Mouse (Mus musculus): Measurements from ENCODE around the gene Gfap. TPM values are rescaled to one million over a fixed set of nuclear protein-coding genes. Genes with fewer than 3 reads are reported as not detected.

Gfap gene
- polyA plus RNA-seq, 1 experiment from 2014 or later: 0.09 TPM

GRCm38 (mm10) chr11:102924557-102925350 is 24.0 kb upstream of the Gfap start, which contains the start of gene Kif18b:
Gene Kif18b (minus strand): TSS chr11:102925124.
- peaks cover 3% of the 10 kb centered on the region; the same call in 1 of the 2 replicates for H3K27me3 ChIP-seq (ENCODE audit: low read depth, poor library complexity, severe bottlenecking)
- peak within 1 kb of the TSS; percentile 96 for H3K27ac ChIP-seq (replicated peaks)
- no peaks in the 10 kb centered on the region for H3K9me3 ChIP-seq (replicated peaks)
- peak; percentile 99 for DNase-seq (ENCODE audit: low spot score)
- peaks cover 42% of the 10 kb centered on the region for H3K4me1 ChIP-seq
- peaks cover 34% of the 10 kb centered on the region for H3K36me3 ChIP-seq
- WGBS: under 1% methylated on average over 62 of the region's 62 CpGs
- peak within 1 kb of the TSS; percentile 93 for H3K4me3 ChIP-seq

GRCm38 (mm10) chr11:102921491-102921890 is 20.8 kb upstream of the Gfap start:
- no peak for DNase-seq (ENCODE audit: low spot score)
- H3K4me1 ChIP-seq: peaks cover 42% of the 10 kb centered on the region
- peaks cover 49% of the 10 kb centered on the region for H3K36me3 ChIP-seq
- no peaks in the 10 kb centered on the region for H3K27me3 ChIP-seq (ENCODE audit: low read depth, poor library complexity, severe bottlenecking)
- no peaks in the 10 kb centered on the region for H3K9me3 ChIP-seq (replicated peaks)
- 91% methylated on average over 6 of the region's 6 CpGs for WGBS
- peak overlapping the region; percentile 18; the same call in 1 of the 2 replicates for H3K27ac ChIP-seq (replicated peaks)
- H3K4me3 ChIP-seq: no peak overlapping the region; the same call in 1 of the 2 replicates

- Histone ChIP-seq H3K4me1 (peaks cover 19% of the 10 kb centered on the region), H3K9me3 (replicated peaks) (no peaks in the 10 kb centered on the region), H3K27ac (replicated peaks) (no peak overlapping the region), H3K27me3 (ENCODE audit: low read depth, poor library complexity, severe bottlenecking) (no peaks in the 10 kb centered on the region), H3K36me3 (peaks cover 83% of the 10 kb centered on the region), H3K4me3 (no peak overlapping the region)
- 96% methylated on average over 4 of the region's 4 CpGs for WGBS
- DNase-seq (ENCODE audit: low spot score): no peak
These were observed 17.4 kb upstream of the Gfap start for GRCm38 (mm10) chr11:102918077-102918476.

GRCm38 (mm10) chr11:102915380-102915779 is 14.7 kb upstream of the Gfap start:
- Histone ChIP-seq H3K36me3 (peaks cover 83% of the 10 kb centered on the region), H3K4me3 (no peak overlapping the region), H3K4me1 (no peaks in the 10 kb centered on the region), H3K27ac (replicated peaks) (no peak overlapping the region), H3K27me3 (ENCODE audit: low read depth, poor library complexity, severe bottlenecking) (no peaks in the 10 kb centered on the region), H3K9me3 (replicated peaks) (no peaks in the 10 kb centered on the region)
- 88% methylated on average over 9 of the region's 9 CpGs for WGBS
- no peak for DNase-seq (ENCODE audit: low spot score)

- no peaks in the 10 kb centered on the region for H3K9me3 ChIP-seq (replicated peaks)
- no peak for DNase-seq (ENCODE audit: low spot score)
- H3K36me3 ChIP-seq: peaks cover 100% of the 10 kb centered on the region
- H3K4me3 ChIP-seq: no peak overlapping the region
- H3K4me1 ChIP-seq: no peaks in the 10 kb centered on the region
- WGBS: 89% methylated on average over 7 of the region's 7 CpGs
- no peaks in the 10 kb centered on the region for H3K27me3 ChIP-seq (ENCODE audit: low read depth, poor library complexity, severe bottlenecking)
- H3K27ac ChIP-seq (replicated peaks): no peak overlapping the region
These were observed 10.7 kb upstream of the Gfap start for GRCm38 (mm10) chr11:102911376-102911775.

GRCm38 (mm10) chr11:102903654-102904053 is 2.9 kb upstream of the Gfap start:
- Histone ChIP-seq H3K9me3 (replicated peaks) (no peaks in the 10 kb centered on the region), H3K4me1 (peaks cover 9% of the 10 kb centered on the region; the same call in 1 of the 2 replicates), H3K4me3 (no peak overlapping the region), H3K36me3 (peaks cover 45% of the 10 kb centered on the region), H3K27me3 (ENCODE audit: low read depth, poor library complexity, severe bottlenecking) (peaks cover 4% of the 10 kb centered on the region; the same call in 1 of the 2 replicates), H3K27ac (replicated peaks) (no peak overlapping the region)
- no peak for DNase-seq (ENCODE audit: low spot score)
- WGBS: 84% methylated on average over 7 of the region's 7 CpGs

- WGBS: 89% methylated on average over 5 of the region's 5 CpGs
- no peak for DNase-seq (ENCODE audit: low spot score)
- H3K27me3 ChIP-seq (ENCODE audit: low read depth, poor library complexity, severe bottlenecking): peaks cover 18% of the 10 kb centered on the region
- no peak overlapping the region for H3K4me3 ChIP-seq
- no peak overlapping the region for H3K27ac ChIP-seq (replicated peaks)
- H3K4me1 ChIP-seq: peaks cover 12% of the 10 kb centered on the region
- peaks cover 29% of the 10 kb centered on the region for H3K36me3 ChIP-seq
- H3K9me3 ChIP-seq (replicated peaks): no peaks in the 10 kb centered on the region
These were observed 1.4 kb upstream of the Gfap start for GRCm38 (mm10) chr11:102902107-102902506.

GRCm38 (mm10) chr11:102901199-102901598 is 487 bp upstream of the Gfap start:
- Histone ChIP-seq H3K9me3 (replicated peaks) (no peaks in the 10 kb centered on the region), H3K36me3 (peaks cover 20% of the 10 kb centered on the region), H3K27ac (replicated peaks) (no peak overlapping the region), H3K27me3 (ENCODE audit: low read depth, poor library complexity, severe bottlenecking) (peaks cover 27% of the 10 kb centered on the region), H3K4me3 (no peak overlapping the region), H3K4me1 (peaks cover 12% of the 10 kb centered on the region)
- WGBS: 75% methylated on average over 4 of the region's 4 CpGs
- no peak for DNase-seq (ENCODE audit: low spot score)

- H3K4me3 ChIP-seq: no peak overlapping the region
- H3K27me3 ChIP-seq (ENCODE audit: low read depth, poor library complexity, severe bottlenecking): peaks cover 55% of the 10 kb centered on the region
- WGBS: 80% methylated on average over 9 of the region's 9 CpGs
- H3K4me1 ChIP-seq: peaks cover 16% of the 10 kb centered on the region
- H3K36me3 ChIP-seq: no peaks in the 10 kb centered on the region
- 0 out of 2 replicates have a peak overlapping the region, but pooled peaks have one; percentile 30 for H3K27ac ChIP-seq (replicated peaks)
- H3K9me3 ChIP-seq (replicated peaks): no peaks in the 10 kb centered on the region
- DNase-seq (ENCODE audit: low spot score): no peak
These were observed 2.3 kb downstream of the Gfap start for GRCm38 (mm10) chr11:102898408-102898807.

- WGBS: 81% methylated on average over 20 of the region's 20 CpGs
- Histone ChIP-seq H3K27ac (replicated peaks) (no peak overlapping the region), H3K4me1 (peaks cover 18% of the 10 kb centered on the region), H3K4me3 (no peak overlapping the region), H3K36me3 (no peaks in the 10 kb centered on the region), H3K9me3 (replicated peaks) (no peaks in the 10 kb centered on the region), H3K27me3 (ENCODE audit: low read depth, poor library complexity, severe bottlenecking) (peaks cover 73% of the 10 kb centered on the region)
- no peak for DNase-seq (ENCODE audit: low spot score)
These were observed 4.1 kb downstream of the Gfap start for GRCm38 (mm10) chr11:102896641-102897040.

GRCm38 (mm10) chr11:102895779-102896178 is 4.9 kb downstream of the Gfap start:
- H3K9me3 ChIP-seq (replicated peaks): no peaks in the 10 kb centered on the region
- WGBS: 79% methylated on average over 9 of the region's 9 CpGs
- H3K4me3 ChIP-seq: no peak overlapping the region
- no peak for DNase-seq (ENCODE audit: low spot score)
- H3K27ac ChIP-seq (replicated peaks): no peak overlapping the region
- H3K36me3 ChIP-seq: no peaks in the 10 kb centered on the region
- H3K27me3 ChIP-seq (ENCODE audit: low read depth, poor library complexity, severe bottlenecking): peaks cover 81% of the 10 kb centered on the region
- peaks cover 14% of the 10 kb centered on the region for H3K4me1 ChIP-seq

- WGBS: 89% methylated on average over 4 of the region's 4 CpGs
- DNase-seq (ENCODE audit: low spot score): no peak
- no peak overlapping the region for H3K4me3 ChIP-seq
- no peaks in the 10 kb centered on the region for H3K36me3 ChIP-seq
- H3K27ac ChIP-seq (replicated peaks): no peak overlapping the region
- H3K9me3 ChIP-seq (replicated peaks): no peaks in the 10 kb centered on the region
- peaks cover 14% of the 10 kb centered on the region for H3K4me1 ChIP-seq
- H3K27me3 ChIP-seq (ENCODE audit: low read depth, poor library complexity, severe bottlenecking): peaks cover 83% of the 10 kb centered on the region
These were observed 6.0 kb downstream of the Gfap start for GRCm38 (mm10) chr11:102894716-102895115.

GRCm38 (mm10) chr11:102893015-102893651 is 7.6 kb downstream of the Gfap start:
- Histone ChIP-seq H3K4me1 (peaks cover 16% of the 10 kb centered on the region), H3K27me3 (ENCODE audit: low read depth, poor library complexity, severe bottlenecking) (peaks cover 74% of the 10 kb centered on the region), H3K9me3 (replicated peaks) (no peaks in the 10 kb centered on the region), H3K36me3 (no peaks in the 10 kb centered on the region), H3K4me3 (peak overlapping the region; percentile 45), H3K27ac (replicated peaks) (peak overlapping the region; percentile 67)
- peak; percentile 68 for DNase-seq (ENCODE audit: low spot score)
- 3% methylated on average over 43 of the region's 43 CpGs for WGBS

All from midbrain, embryonic 10.5 days (tissue).